Mouse (Mus musculus) left cerebral cortex, adult 2 months (tissue): ENCODE measurements around the gene Dlg5. TPM values are rescaled to one million over a fixed set of nuclear protein-coding genes. Genes with fewer than 3 reads are reported as not detected.
A peak's percentile ranks its signal among the peaks of the same experiment; 100 is the strongest.

Experiments
- DNase-seq, 2 experiments: peaks; one replicate each; pipeline ENCODE4 v3.0.0; 2021 to 2022; ENCODE audit warnings: low spot score in 2 of 2, mixed read lengths in 1 of 2; ENCODE audit errors: extremely low spot score in 1 of 2
- H3K27ac ChIP-seq: fragments of 200-600 bp; 2 replicates; pipeline ENCODE4 v1.8.1; 2022
- H3K4me3 ChIP-seq: fragments of 200-600 bp; 2 replicates; pipeline ENCODE4 v1.8.1; 2022
- CTCF ChIP-seq: fragments of 200-600 bp; IDR thresholded peaks from 2 replicates; pipeline ENCODE4 v1.8.1; 2022; ENCODE audit warnings: antibody characterized with exemption, mild to moderate bottlenecking, moderate library complexity
- intact Hi-C: fragments of 180-260 bp; cut with DNase I; formaldehyde crosslinking; loops from one replicate; pipeline ENCODE4 v1.15.1; 2025
- total RNA-seq, 2 experiments: library from RNA; stranded (reverse); gene quantifications; 2 replicates each; pipeline ENCODE4 v1.2.3; 2021

The Dlg5 gene
- total RNA-seq, 2 experiments from 2014 or later = 31.6 to 41.9 TPM

- intact Hi-C loops = no loop called here
- no peak overlapping the region for H3K27ac ChIP-seq
- DNase-seq = no peak
- H3K4me3 ChIP-seq = no peak overlapping the region
- no peak for TF ChIP-seq CTCF
These were observed 38.4 kb downstream of the Dlg5 start for GRCm38 (mm10) chr14:24207360-24207752.

DNA sequence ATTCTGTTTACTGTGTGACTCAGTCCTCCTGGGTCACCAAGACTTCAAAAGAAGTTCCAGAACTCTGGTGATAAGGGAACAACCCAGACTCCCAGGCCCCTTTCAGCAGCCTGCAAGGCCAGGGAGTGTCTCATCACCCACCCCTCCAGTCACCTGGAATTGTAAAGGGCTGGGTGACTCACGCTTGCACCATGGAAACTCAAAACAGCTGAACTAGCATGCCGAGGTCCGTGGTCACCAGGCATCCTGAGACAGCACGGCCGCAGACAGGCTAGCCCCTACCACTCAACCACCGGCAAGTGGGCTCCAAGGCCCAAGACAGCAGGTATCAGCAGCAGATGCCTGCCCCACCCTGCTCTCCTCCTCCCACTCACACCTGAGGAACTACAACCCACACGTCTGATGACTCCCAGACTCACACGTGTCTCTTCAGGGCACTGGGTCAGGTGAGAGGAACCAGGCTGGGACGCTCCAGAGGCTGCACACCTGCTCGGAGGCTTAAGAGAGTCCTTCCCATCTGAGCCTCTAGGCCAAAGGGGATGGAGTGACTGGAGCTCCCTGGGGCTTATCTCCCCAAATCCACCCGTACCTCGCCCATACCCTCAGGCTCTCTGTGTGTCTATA, 38.9 kb downstream of the Dlg5 start:
- intact Hi-C loops = no loop called here
- no peak for DNase-seq

GRCm38 (mm10) chr14:24206314-24206713, 39.4 kb downstream of the Dlg5 start:
- no peak overlapping the region for H3K4me3 ChIP-seq
- no peak; the same call in 1 of the 2 replicates for TF ChIP-seq CTCF
- intact Hi-C loops = no loop called here
- DNase-seq = no peak
- H3K27ac ChIP-seq = peak overlapping the region; percentile 29; the same call in 1 of the 2 replicates

More for the DNA sequence above, 38.9 kb downstream of the Dlg5 start:
- no peak for TF ChIP-seq CTCF
- H3K4me3 ChIP-seq = no peak overlapping the region
- H3K27ac ChIP-seq = no peak overlapping the region

GRCm38 (mm10) chr14:24205281-24205871, 40.3 kb downstream of the Dlg5 start:
- Histone ChIP-seq H3K4me3 (no peak overlapping the region), H3K27ac (peak overlapping the region; percentile 29)
- peak; percentile 33 to 62 for DNase-seq
- intact Hi-C loops = loop anchor here (2.0 kb wide), 1 partner anchor 39 kb away; the partner anchor contains the start of gene Dlg5
- no peak for TF ChIP-seq CTCF

- H3K4me3 ChIP-seq = no peak overlapping the region
- no peak overlapping the region for H3K27ac ChIP-seq
- intact Hi-C loops = no loop called here
- DNase-seq = no peak
- no peak for TF ChIP-seq CTCF
These were observed 42.5 kb downstream of the Dlg5 start for GRCm38 (mm10) chr14:24203210-24203609.

DNA sequence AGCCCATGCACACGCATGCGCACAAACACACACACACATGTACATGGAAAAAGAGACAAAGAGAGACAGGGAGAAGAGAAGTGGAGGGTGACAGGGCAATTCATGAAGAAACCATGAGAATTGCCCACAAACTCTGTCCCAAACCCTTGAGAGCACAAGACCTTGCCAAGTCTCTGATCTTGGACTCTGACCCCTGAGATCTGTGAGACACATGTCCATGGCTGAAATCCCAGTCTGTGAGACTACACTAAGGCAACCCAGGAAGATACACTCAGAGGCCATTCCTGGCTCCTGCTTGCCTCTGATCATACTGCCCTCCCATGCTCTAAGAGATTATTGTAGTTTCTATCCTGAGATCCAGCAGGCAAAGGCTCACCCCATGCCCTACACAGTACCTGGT, 44.9 kb downstream of the Dlg5 start:
- no peak overlapping the region for H3K27ac ChIP-seq
- no peak overlapping the region for H3K4me3 ChIP-seq
- no peak for TF ChIP-seq CTCF
- intact Hi-C loops = no loop called here
- no peak for DNase-seq

GRCm38 (mm10) chr14:24199732-24200131, 46.0 kb downstream of the Dlg5 start:
- no peak for TF ChIP-seq CTCF
- H3K27ac ChIP-seq = no peak overlapping the region
- DNase-seq = no peak
- H3K4me3 ChIP-seq = no peak overlapping the region
- intact Hi-C loops = no loop called here

DNA sequence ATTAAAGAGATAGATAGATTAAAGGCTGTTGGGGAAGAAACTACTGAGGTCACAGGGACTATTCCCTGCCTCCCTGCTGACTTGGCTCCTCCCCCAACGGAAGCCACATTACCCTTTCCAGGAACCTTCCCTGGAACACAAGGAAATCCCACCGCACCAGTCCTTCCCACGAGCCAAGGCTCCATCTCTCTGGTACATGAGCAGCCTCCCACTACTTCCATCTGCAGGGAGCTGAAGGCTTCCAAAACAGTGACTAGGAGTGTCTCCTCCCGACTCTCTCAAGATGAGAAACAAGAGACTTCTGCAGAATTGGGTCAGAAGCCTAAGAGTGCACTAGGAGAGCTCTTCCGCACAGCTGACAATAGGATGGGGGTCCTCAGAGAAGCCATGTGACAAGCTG, 47.9 kb downstream of the Dlg5 start:
- Histone ChIP-seq H3K4me3 (no peak overlapping the region), H3K27ac (no peak overlapping the region)
- DNase-seq = peak in 1 of 2 experiments; percentile 28
- intact Hi-C loops = no loop called here
- TF ChIP-seq CTCF = no peak

- no peak for TF ChIP-seq CTCF
- no peak for DNase-seq
- Histone ChIP-seq H3K4me3 (no peak overlapping the region), H3K27ac (no peak overlapping the region)
- intact Hi-C loops = no loop called here
These were observed 48.8 kb downstream of the Dlg5 start for GRCm38 (mm10) chr14:24196947-24197346.

DNA sequence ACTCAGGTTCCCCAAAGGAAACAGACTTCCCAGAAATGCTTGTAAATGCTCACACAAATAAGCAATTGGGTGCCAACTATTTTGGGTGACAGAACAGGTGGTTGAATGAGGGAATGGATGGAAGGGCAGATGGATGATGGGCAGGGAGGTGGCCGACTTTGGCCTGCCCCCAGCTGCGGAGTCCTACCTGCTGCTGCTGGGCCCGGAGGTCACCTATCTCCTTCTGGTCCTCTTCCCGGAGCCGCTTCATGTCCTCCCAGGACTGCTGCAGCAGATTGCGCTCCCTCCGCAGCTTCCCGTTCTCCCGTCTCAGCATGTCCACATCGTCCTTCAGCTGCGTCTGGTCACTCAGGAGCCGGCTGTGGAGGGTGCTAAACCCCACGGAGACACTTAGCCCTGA, 55.6 kb downstream of the Dlg5 start:
- H3K27ac ChIP-seq = no peak overlapping the region
- TF ChIP-seq CTCF = no peak
- intact Hi-C loops = no loop called here
- DNase-seq = no peak
- no peak overlapping the region for H3K4me3 ChIP-seq

- Histone ChIP-seq H3K4me3 (no peak overlapping the region), H3K27ac (no peak overlapping the region)
- TF ChIP-seq CTCF = no peak
- no peak for DNase-seq
- intact Hi-C loops = no loop called here
These were observed 56.1 kb downstream of the Dlg5 start for GRCm38 (mm10) chr14:24189598-24189997.

GRCm38 (mm10) chr14:24185514-24185913, 60.2 kb downstream of the Dlg5 start:
- intact Hi-C loops = no loop called here
- Histone ChIP-seq H3K27ac (no peak overlapping the region), H3K4me3 (no peak overlapping the region)
- no peak for TF ChIP-seq CTCF
- DNase-seq = no peak

GRCm38 (mm10) chr14:24182955-24183354, 62.8 kb downstream of the Dlg5 start:
- no peak overlapping the region for H3K4me3 ChIP-seq
- no peak overlapping the region for H3K27ac ChIP-seq
- DNase-seq = no peak
- no peak for TF ChIP-seq CTCF
- intact Hi-C loops = loop anchor here (1.0 to 5.0 kb wide), 3 partner anchors 62 to 116 kb away; partner anchors contain the start of gene Dlg5
